Mouse (Mus musculus) bone marrow, adult 2 months (tissue): ENCODE data around the gene Odf2.

Experiments used
- CTCF ChIP-seq: fragments of 200-500 bp; IDR thresholded peaks from 2 replicates; pipeline ENCODE4 v1.5.1; 2011; ENCODE audit warnings: low read length, control low read depth; ENCODE audit not compliant: control insufficient read depth, insufficient read depth
- POLR2A ChIP-seq: fragments of 200-500 bp; IDR thresholded peaks from 2 replicates; pipeline ENCODE4 v1.6.1; 2011; ENCODE audit warnings: low read depth, mild to moderate bottlenecking, control low read depth, low read length, borderline replicate concordance; ENCODE audit not compliant: control insufficient read depth

- TF ChIP-seq POLR2A (no peak), CTCF (no peak)
Measured at GRCm38 (mm10) chr2:29966826-29967225, 77.8 kb downstream of the Odf2 start.
